Mouse (Mus musculus) myocyte (in vitro differentiated cells): ENCODE results near the gene Uba5. TPM values are rescaled to one million over a fixed set of nuclear protein-coding genes. Genes with fewer than 3 reads are reported as not detected.

Source experiments
- H3K27me3 ChIP-seq: one replicate; pipeline ENCODE4 v1.6.1; 2011; ENCODE audit not compliant: control insufficient read depth, insufficient read depth, insufficient read length
- H3K36me3 ChIP-seq: one replicate; pipeline ENCODE4 v1.6.1; 2011; ENCODE audit not compliant: control insufficient read depth, insufficient read depth
- H3K4me2 ChIP-seq: one replicate; pipeline ENCODE4 v1.6.1; 2011; ENCODE audit warnings: low read depth, control low read depth
- H3K4me3 ChIP-seq: one replicate; pipeline ENCODE4 v1.5.1; 2011; ENCODE audit warnings: mild to moderate bottlenecking, control low read depth, moderate library complexity
- H3K79me2 ChIP-seq: one replicate; pipeline ENCODE4 v1.6.1; 2011; ENCODE audit not compliant: control insufficient read depth, insufficient read depth
- H3ac ChIP-seq: one replicate; pipeline ENCODE4 v1.6.1; 2011; ENCODE audit not compliant: control insufficient read depth, insufficient read length
- CEBPB ChIP-seq: IDR thresholded peaks from 2 replicates; pipeline ENCODE4 v1.6.1; 2011; ENCODE audit warnings: mild to moderate bottlenecking, moderate library complexity; ENCODE audit not compliant: poor library complexity, insufficient read depth, severe bottlenecking
- E2F4 ChIP-seq: IDR thresholded peaks from one replicate; pipeline ENCODE4 v1.6.1; 2011; ENCODE audit warnings: mild to moderate bottlenecking, control low read depth, moderate library complexity; ENCODE audit not compliant: insufficient read depth
- MAX ChIP-seq: IDR thresholded peaks from one replicate; pipeline ENCODE4 v1.6.1; 2011; ENCODE audit warnings: low read depth, mild to moderate bottlenecking, control low read depth
- MYOD1 ChIP-seq, 3 experiments: IDR thresholded peaks; one replicate each; pipeline ENCODE4 v1.6.1; 2011; ENCODE audit warnings: control low read depth in 2 of 3, low read depth in 2 of 3, mild to moderate bottlenecking in 2 of 3, moderate library complexity in 1 of 3; ENCODE audit not compliant: insufficient read length in 2 of 3, control insufficient read depth in 1 of 3
- MYOG ChIP-seq, 3 experiments: IDR thresholded peaks; one replicate each; pipeline ENCODE4 v1.6.1; 2011; ENCODE audit warnings: control low read depth in 2 of 3, low read depth in 2 of 3, mild to moderate bottlenecking in 2 of 3; ENCODE audit not compliant: insufficient read length in 2 of 3, control insufficient read depth in 1 of 3, insufficient read depth in 1 of 3
- POLR2A ChIP-seq: IDR thresholded peaks from one replicate; pipeline ENCODE4 v1.6.1; 2011; ENCODE audit warnings: low read depth, mild to moderate bottlenecking, control low read depth, moderate library complexity; ENCODE audit not compliant: insufficient read length
- POLR2AphosphoS2 ChIP-seq: IDR thresholded peaks from one replicate; pipeline ENCODE4 v1.6.1; 2011; ENCODE audit warnings: low read depth, control low read depth; ENCODE audit not compliant: insufficient read length
- REST ChIP-seq: IDR thresholded peaks from one replicate; pipeline ENCODE4 v1.6.1; 2011; ENCODE audit warnings: mild to moderate bottlenecking, control low read depth, moderate library complexity; ENCODE audit not compliant: insufficient read depth, insufficient read length
- SRF ChIP-seq: IDR thresholded peaks from one replicate; pipeline ENCODE4 v1.6.1; 2011; ENCODE audit warnings: low read depth; ENCODE audit not compliant: control insufficient read depth, insufficient read length
- TCF12 ChIP-seq: IDR thresholded peaks from one replicate; pipeline ENCODE4 v1.6.1; 2011; ENCODE audit warnings: mild to moderate bottlenecking, control low read depth; ENCODE audit not compliant: poor library complexity, insufficient read depth, severe bottlenecking
- TCF3 ChIP-seq: IDR thresholded peaks from one replicate; pipeline ENCODE4 v1.6.1; 2011; ENCODE audit warnings: low read depth, control low read depth; ENCODE audit not compliant: insufficient read length
- USF1 ChIP-seq: IDR thresholded peaks from one replicate; pipeline ENCODE4 v1.6.1; 2011; ENCODE audit warnings: low read depth, mild to moderate bottlenecking, control low read depth, moderate library complexity
- polyA plus RNA-seq: library from polyadenylated mRNA; unstranded; fragments of >200 nt; fragmentation: generic; extraction: Trizol; gene quantifications from one replicate; pipeline ENCODE4 v1.2.1, GENCODE M21; 2012; ENCODE audit warnings: missing spikeins

Gene Uba5
- polyA plus RNA-seq, 1 experiment, result 20.5 TPM

DNA sequence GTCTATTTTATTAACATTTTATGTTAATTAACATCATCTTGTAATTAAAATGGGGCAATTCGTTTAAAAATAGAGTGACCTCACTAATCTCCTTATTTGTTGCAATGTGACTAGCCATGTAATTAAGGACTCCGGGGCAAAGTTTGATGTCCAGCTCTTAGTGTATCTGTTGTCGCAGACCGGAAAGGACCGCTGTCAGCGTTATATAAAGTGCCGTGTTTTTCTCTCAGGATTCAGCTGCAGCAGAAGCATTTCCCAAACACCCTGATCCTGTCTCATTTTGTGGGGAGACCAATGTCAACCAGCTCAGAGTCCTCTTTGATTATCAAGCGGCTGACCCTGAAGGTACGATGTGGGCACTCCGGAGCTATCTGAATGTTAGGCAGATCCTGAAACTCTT, 41.9 kb downstream of the Uba5 start:
- Histone ChIP-seq H3K27me3 (no peaks in the 10 kb centered on the region), H3K79me2 (no peaks in the 10 kb centered on the region), H3K4me3 (no peak overlapping the region), H3K4me2 (no peak overlapping the region), H3K36me3 (no peaks in the 10 kb centered on the region), H3ac (no peak overlapping the region)
- no peak for TF ChIP-seq CEBPB
- no peak for TF ChIP-seq POLR2AphosphoS2
- no peak for TF ChIP-seq TCF12
- no peak for TF ChIP-seq MAX
- TF ChIP-seq TCF3, result no peak
- TF ChIP-seq POLR2A, result no peak
- no peak for TF ChIP-seq E2F4
- TF ChIP-seq USF1, result no peak
- TF ChIP-seq MYOG (IDR thresholded peaks at IDR 0.05; ENCODE audit: control insufficient read depth in 1 of 3, insufficient read depth in 1 of 3, insufficient read length in 2 of 3, low read depth in 2 of 3), result no peak
- no peak for TF ChIP-seq REST

DNA sequence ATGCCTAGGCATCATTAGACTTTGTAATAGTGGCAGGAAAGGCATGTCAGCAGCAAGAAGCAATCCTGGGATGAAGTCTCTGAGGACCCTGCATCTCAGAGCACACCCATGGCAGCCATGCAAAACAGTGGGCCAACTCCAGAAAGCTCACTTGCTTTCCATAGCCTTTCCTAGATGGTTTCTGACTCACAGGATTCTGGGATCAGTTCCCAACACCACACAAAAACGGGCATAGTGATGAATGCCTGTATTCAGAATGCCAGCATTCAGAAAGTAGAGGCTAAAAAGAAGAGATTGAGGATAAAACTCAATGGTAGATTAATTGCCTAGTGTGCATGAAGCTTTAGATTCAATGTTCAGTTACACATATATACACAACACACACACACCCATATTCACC, 48.4 kb downstream of the Uba5 start:
- no peaks in the 10 kb centered on the region for H3K27me3 ChIP-seq
- TF ChIP-seq POLR2AphosphoS2, result no peak
- TF ChIP-seq MYOG (IDR thresholded peaks at IDR 0.05; ENCODE audit: control insufficient read depth in 1 of 3, insufficient read depth in 1 of 3, insufficient read length in 2 of 3, low read depth in 2 of 3), result no peak
- no peak for TF ChIP-seq POLR2A
- no peak for TF ChIP-seq CEBPB
- no peak for TF ChIP-seq SRF
- TF ChIP-seq MYOD1 (IDR thresholded peaks at IDR 0.05; ENCODE audit: control insufficient read depth in 1 of 3, insufficient read length in 2 of 3, low read depth in 2 of 3), result no peak
- TF ChIP-seq TCF12, result no peak
- TF ChIP-seq USF1, result no peak
- TF ChIP-seq TCF3, result no peak
- TF ChIP-seq MAX, result no peak
- no peak for TF ChIP-seq E2F4
- no peak for TF ChIP-seq REST
- H3ac ChIP-seq, result no peak overlapping the region
- H3K4me3 ChIP-seq, result no peak overlapping the region
- peaks cover 9% of the 10 kb centered on the region for H3K36me3 ChIP-seq
- no peak overlapping the region for H3K4me2 ChIP-seq
- H3K79me2 ChIP-seq, result no peaks in the 10 kb centered on the region

- Histone ChIP-seq H3K79me2 (no peaks in the 10 kb centered on the region), H3ac (peak overlapping the region; percentile 89), H3K4me2 (peak overlapping the region; percentile 70), H3K36me3 (no peaks in the 10 kb centered on the region), H3K27me3 (no peaks in the 10 kb centered on the region), H3K4me3 (peak overlapping the region; percentile 43)
- no peak for TF ChIP-seq USF1
- TF ChIP-seq E2F4, result no peak
- no peak for TF ChIP-seq SRF
- TF ChIP-seq CEBPB, result no peak
- no peak for TF ChIP-seq POLR2AphosphoS2
- no peak for TF ChIP-seq TCF3
- no peak for TF ChIP-seq MYOG (IDR thresholded peaks at IDR 0.05; ENCODE audit: control insufficient read depth in 1 of 3, insufficient read depth in 1 of 3, insufficient read length in 2 of 3, low read depth in 2 of 3)
- TF ChIP-seq POLR2A, result no peak
Measured at GRCm38 (mm10) chr9:104002913-104003330, 60.0 kb downstream of the Uba5 start.

DNA sequence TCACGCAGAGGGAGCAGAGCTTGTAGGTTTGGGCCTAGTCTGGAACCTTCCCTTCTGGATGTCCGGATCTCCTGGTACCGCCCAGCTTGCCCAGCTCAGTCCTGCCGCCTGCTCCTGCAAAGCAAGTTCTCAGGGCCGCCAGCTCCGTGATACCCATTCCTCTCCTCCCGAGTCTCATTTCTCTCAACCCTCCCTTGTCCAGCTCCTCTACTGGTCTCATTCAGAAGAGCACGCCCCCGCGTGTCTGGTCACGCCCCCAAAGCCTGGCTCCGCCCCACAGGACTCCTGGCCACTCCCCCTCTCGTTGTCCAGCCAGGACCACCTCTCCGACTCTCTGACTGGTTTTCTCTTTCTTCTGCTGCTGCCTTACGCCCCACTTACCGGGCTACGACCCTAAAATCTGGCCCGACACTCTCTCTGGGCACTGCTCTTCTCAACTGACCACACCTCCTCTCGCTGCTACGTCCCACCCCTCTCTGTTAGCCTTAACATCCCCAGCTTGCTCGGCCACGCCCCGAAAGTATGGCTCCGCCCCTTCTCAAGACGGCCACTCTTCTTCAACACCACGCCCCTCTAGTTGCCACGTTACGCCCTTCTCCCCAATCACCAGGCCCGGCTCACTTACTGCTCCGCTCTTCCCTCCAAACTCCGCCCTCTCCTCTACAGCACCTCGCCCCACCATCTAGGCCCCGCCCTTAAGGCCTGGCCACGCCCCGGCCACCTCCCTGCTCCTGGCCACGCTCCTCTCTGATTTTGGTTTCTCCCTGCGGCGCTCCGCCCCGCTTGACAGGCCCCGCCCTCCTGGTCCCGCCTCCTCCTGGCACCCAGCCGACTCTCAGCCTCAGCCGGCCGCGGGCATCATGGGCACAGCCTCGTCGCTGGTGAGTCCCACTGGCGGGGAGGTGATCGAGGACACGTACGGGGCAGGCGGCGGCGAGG, 60.7 kb downstream of the Uba5 start, which contains the start of gene Nphp3:
Nphp3 (plus strand) TSS at position 624 of the 939 bp plus-strand sequence.
- H3K27me3 ChIP-seq, result no peaks in the 10 kb centered on the region
- H3K4me2 ChIP-seq, result peak within 1 kb of the TSS; percentile 71
- H3K79me2 ChIP-seq, result no peaks in the 10 kb centered on the region
- TF ChIP-seq POLR2AphosphoS2, result peak; percentile 86
- no peak for TF ChIP-seq TCF12
- no peak for TF ChIP-seq TCF3
- TF ChIP-seq CEBPB, result no peak
- no peak for TF ChIP-seq MAX
- TF ChIP-seq POLR2A, result peak; percentile 94
- TF ChIP-seq MYOG (IDR thresholded peaks at IDR 0.05; ENCODE audit: control insufficient read depth in 1 of 3, insufficient read depth in 1 of 3, insufficient read length in 2 of 3, low read depth in 2 of 3), result peak in 1 of 3 experiments; percentile 37
- TF ChIP-seq E2F4, result no peak
- no peak for TF ChIP-seq MYOD1 (IDR thresholded peaks at IDR 0.05; ENCODE audit: control insufficient read depth in 1 of 3, insufficient read length in 2 of 3, low read depth in 2 of 3)
- TF ChIP-seq REST, result no peak
- TF ChIP-seq SRF, result peak; percentile 29
- TF ChIP-seq USF1, result no peak
- peak within 1 kb of the TSS; percentile 89 for H3ac ChIP-seq
- no peaks in the 10 kb centered on the region for H3K36me3 ChIP-seq
- peak within 1 kb of the TSS; percentile 43 for H3K4me3 ChIP-seq

- no peak overlapping the region for H3ac ChIP-seq
- no peak overlapping the region for H3K4me3 ChIP-seq
- peaks cover 2% of the 10 kb centered on the region for H3K27me3 ChIP-seq
- H3K36me3 ChIP-seq, result no peaks in the 10 kb centered on the region
- TF ChIP-seq SRF, result no peak
- TF ChIP-seq POLR2A, result no peak
- TF ChIP-seq POLR2AphosphoS2, result no peak
- TF ChIP-seq MAX, result no peak
- no peak for TF ChIP-seq MYOG (IDR thresholded peaks at IDR 0.05; ENCODE audit: control insufficient read depth in 1 of 3, insufficient read depth in 1 of 3, insufficient read length in 2 of 3, low read depth in 2 of 3)
- no peak for TF ChIP-seq E2F4
- TF ChIP-seq MYOD1 (IDR thresholded peaks at IDR 0.05; ENCODE audit: control insufficient read depth in 1 of 3, insufficient read length in 2 of 3, low read depth in 2 of 3), result no peak
- TF ChIP-seq CEBPB, result no peak
- no peak for TF ChIP-seq TCF3
- TF ChIP-seq TCF12, result no peak
- no peak overlapping the region for H3K4me2 ChIP-seq
- H3K79me2 ChIP-seq, result no peaks in the 10 kb centered on the region
Measured at GRCm38 (mm10) chr9:104000601-104001000, 62.3 kb downstream of the Uba5 start.
